Mouse (Mus musculus): ENCODE results near the gene Olfr1094. TPM values are rescaled to one million over a fixed set of nuclear protein-coding genes. Genes with fewer than 3 reads are reported as not detected.

Gene Olfr1094
- not detected for total RNA-seq (2022)

- no peak for DNase-seq (ENCODE audit: low spot score in 2 of 2)
Observed at GRCm38 (mm10) chr2:86824363-86824762, at the start of gene Olfr1094. Gene Olfr1094, plus strand, starts transcription at chr2:86824663.

- DNase-seq (ENCODE audit: low spot score in 2 of 2): no peak
Observed at GRCm38 (mm10) chr2:86782179-86782578, 42.3 kb upstream of the Olfr1094 start, which contains the start of gene Olfr1093. Gene Olfr1093, plus strand, starts transcription at chr2:86782479.

GRCm38 (mm10) chr2:86809918-86810317 lies 14.5 kb upstream of the Olfr1094 start, which contains the start of gene Olfr141:
Gene Olfr141, minus strand, starts transcription at chr2:86810018.
- no peak for DNase-seq (ENCODE audit: low spot score in 2 of 2)

- DNase-seq (ENCODE audit: low spot score in 2 of 2): no peak
Observed at GRCm38 (mm10) chr2:86851596-86851995, 27.1 kb downstream of the Olfr1094 start, which contains the start of gene Olfr1095. Gene Olfr1095, minus strand, starts transcription at chr2:86851696.

GRCm38 (mm10) chr2:86874702-86875101 lies 50.2 kb downstream of the Olfr1094 start, which contains the start of gene Gm13723:
Gene Gm13723, minus strand, starts transcription at chr2:86874802.
- no peak for DNase-seq (ENCODE audit: low spot score in 2 of 2)

Other genes starting within 250 kb of the Olfr1094 start
- not detected for gene Olfr1082, start 225.7 kb upstream of the Olfr1094 start, total RNA-seq (2022)
- gene Olfr1084, start 184.9 kb upstream of the Olfr1094 start, total RNA-seq (2022): not detected
- not detected for gene Olfr1085, start 162.6 kb upstream of the Olfr1094 start, total RNA-seq (2022)
- not detected for gene Olfr1086, start 144.6 kb upstream of the Olfr1094 start, total RNA-seq (2022)
- not detected for gene Olfr1087, start 126.3 kb upstream of the Olfr1094 start, total RNA-seq (2022)
- not detected for gene Olfr1089, start 91.0 kb upstream of the Olfr1094 start, total RNA-seq (2022)
- not detected for gene Olfr1090, start 65.7 kb upstream of the Olfr1094 start, total RNA-seq (2022)
- gene Olfr1093, start 42.2 kb upstream of the Olfr1094 start, total RNA-seq (2022): not detected
- not detected for gene Olfr141, start 14.6 kb upstream of the Olfr1094 start, total RNA-seq (2022)
- gene Olfr1095, start 27.0 kb downstream of the Olfr1094 start, total RNA-seq (2022): not detected
- gene Gm13723, start 50.1 kb downstream of the Olfr1094 start, total RNA-seq (2022): not detected
- gene Olfr1097, start 67.6 kb downstream of the Olfr1094 start, total RNA-seq (2022): not detected
- gene Olfr1098, start 99.9 kb downstream of the Olfr1094 start, total RNA-seq (2022): not detected
- gene Olfr1099, start 136.0 kb downstream of the Olfr1094 start, total RNA-seq (2022): not detected
- gene Olfr1100, start 155.3 kb downstream of the Olfr1094 start, total RNA-seq (2022): not detected
- gene Olfr1101, start 166.6 kb downstream of the Olfr1094 start, total RNA-seq (2022): not detected
- not detected for gene Olfr1102, start 173.7 kb downstream of the Olfr1094 start, total RNA-seq (2022)
- not detected for gene Olfr1104, start 202.4 kb downstream of the Olfr1094 start, total RNA-seq (2022)
- not detected for gene Olfr1105, start 211.9 kb downstream of the Olfr1094 start, total RNA-seq (2022)
- not detected for gene Olfr1106, start 227.6 kb downstream of the Olfr1094 start, total RNA-seq (2022)

Data from gastrocnemius, adult 8-10 months (tissue).